Mouse (Mus musculus): Measurements from ENCODE around the gene Kif6.

Gene Kif6

GRCm38 (mm10) chr17:49737217-49737774 lies 122.4 kb downstream of the Kif6 start:
- no peak for DNase-seq (ENCODE audit: low read depth, low spot score)

- DNase-seq (ENCODE audit: low read depth, low spot score): no peak
Measured at GRCm38 (mm10) chr17:49738351-49738750, 123.4 kb downstream of the Kif6 start.

GRCm38 (mm10) chr17:49739896-49740679 lies 125.2 kb downstream of the Kif6 start:
- DNase-seq (ENCODE audit: low read depth, low spot score): no peak

- no peak for DNase-seq (ENCODE audit: low read depth, low spot score)
Measured at GRCm38 (mm10) chr17:49741172-49741571, 126.2 kb downstream of the Kif6 start.

- no peak for DNase-seq (ENCODE audit: low read depth, low spot score)
Measured at GRCm38 (mm10) chr17:49741927-49742326, 127.0 kb downstream of the Kif6 start.

GRCm38 (mm10) chr17:49743580-49744463 lies 128.9 kb downstream of the Kif6 start:
- DNase-seq (ENCODE audit: low read depth, low spot score): no peak

- no peak for DNase-seq (ENCODE audit: low read depth, low spot score)
Measured at GRCm38 (mm10) chr17:49750889-49751324, 136.0 kb downstream of the Kif6 start.

GRCm38 (mm10) chr17:49753874-49754273 lies 138.9 kb downstream of the Kif6 start:
- DNase-seq (ENCODE audit: low read depth, low spot score): no peak

- DNase-seq (ENCODE audit: low read depth, low spot score): no peak
Measured at GRCm38 (mm10) chr17:49756862-49757261, 141.9 kb downstream of the Kif6 start.

GRCm38 (mm10) chr17:49759047-49759446 lies 144.1 kb downstream of the Kif6 start:
- DNase-seq (ENCODE audit: low read depth, low spot score): no peak

- DNase-seq (ENCODE audit: low read depth, low spot score): no peak
Measured at GRCm38 (mm10) chr17:49761260-49761659, 146.3 kb downstream of the Kif6 start.

GRCm38 (mm10) chr17:49761838-49762237 lies 146.9 kb downstream of the Kif6 start:
- DNase-seq (ENCODE audit: low read depth, low spot score): no peak

GRCm38 (mm10) chr17:49764963-49765362 lies 150.0 kb downstream of the Kif6 start:
- DNase-seq (ENCODE audit: low read depth, low spot score): no peak

GRCm38 (mm10) chr17:49767717-49768370 lies 152.9 kb downstream of the Kif6 start:
- no peak for DNase-seq (ENCODE audit: low read depth, low spot score)

GRCm38 (mm10) chr17:49771703-49772315 lies 156.9 kb downstream of the Kif6 start:
- DNase-seq (ENCODE audit: low read depth, low spot score): no peak

GRCm38 (mm10) chr17:49777115-49777839 lies 162.3 kb downstream of the Kif6 start:
- DNase-seq (ENCODE audit: low read depth, low spot score): no peak

GRCm38 (mm10) chr17:49779066-49779465 lies 164.1 kb downstream of the Kif6 start:
- DNase-seq (ENCODE audit: low read depth, low spot score): no peak

GRCm38 (mm10) chr17:49779576-49779975 lies 164.6 kb downstream of the Kif6 start:
- no peak for DNase-seq (ENCODE audit: low read depth, low spot score)

GRCm38 (mm10) chr17:49785851-49786250 lies 170.9 kb downstream of the Kif6 start:
- no peak for DNase-seq (ENCODE audit: low read depth, low spot score)

GRCm38 (mm10) chr17:49787351-49787750 lies 172.4 kb downstream of the Kif6 start:
- DNase-seq (ENCODE audit: low read depth, low spot score): no peak
